Mouse (Mus musculus) G1E (cell line): ENCODE results near the gene Vwa5b1.

Source experiments
- CTCF ChIP-seq: IDR thresholded peaks from 2 replicates; pipeline ENCODE4 v1.5.1; 2012; ENCODE audit warnings: low read depth, low read length, inconsistent platforms, mixed read lengths
- GATA1 ChIP-seq: IDR thresholded peaks from 2 replicates; pipeline ENCODE4 v1.6.1; 2012; ENCODE audit warnings: borderline replicate concordance, low read length, inconsistent platforms, mixed read lengths
- GATA2 ChIP-seq: IDR thresholded peaks from 2 replicates; pipeline ENCODE4 v1.6.1; 2012; ENCODE audit warnings: low read depth, low read length, inconsistent platforms, borderline replicate concordance
- POLR2AphosphoS5 ChIP-seq: IDR thresholded peaks from 2 replicates; pipeline ENCODE4 v1.6.1; 2012; ENCODE audit warnings: low read depth, low read length, inconsistent platforms; ENCODE audit not compliant: insufficient replicate concordance
- TAL1 ChIP-seq: conservative IDR thresholded peaks from 2 replicates; pipeline ENCODE4 v1.6.1; 2012; ENCODE audit warnings: low read depth, low read length, inconsistent platforms, mixed read lengths

- no peak for TF ChIP-seq CTCF
- no peak for TF ChIP-seq TAL1
- no peak for TF ChIP-seq POLR2AphosphoS5
- TF ChIP-seq GATA1: no peak
- no peak for TF ChIP-seq GATA2
Measured at GRCm38 (mm10) chr4:138516448-138516847, 119.2 kb downstream of the Vwa5b1 start.
